Mouse (Mus musculus): ENCODE results near the gene Acot2. TPM values are rescaled to one million over a fixed set of nuclear protein-coding genes. Genes with fewer than 3 reads are reported as not detected.
"Not testable (repeated sequence)": the region's sequence is repeated elsewhere in the genome, so short reads cannot be mapped to it uniquely, and the experiment has no call there.

Gene Acot2
- total RNA-seq, 2 experiments from 2014 or later, result 12.6 to 13.9 TPM

GRCm38 (mm10) chr12:84038241-84038640, 50.6 kb downstream of the Acot2 start, which contains the start of gene Acot4:
Gene Acot4, plus strand, starts transcription at chr12:84038379.
- not testable (repeated sequence) for DNase-seq

GRCm38 (mm10) chr12:84038691-84039111, 51.0 kb downstream of the Acot2 start, which contains the start of gene Gm49366:
Gene Gm49366, plus strand, starts transcription at chr12:84038935.
- DNase-seq, result not testable (repeated sequence)

GRCm38 (mm10) chr12:84042248-84042647, 54.6 kb downstream of the Acot2 start:
- no peak for DNase-seq

Other genes starting within 250 kb of the Acot2 start
- gene Papln, start 224.2 kb upstream of the Acot2 start, total RNA-seq (2021), result 1 to 10 TPM; 1.7 to 2.1 TPM
- gene Numb, start 65.9 kb upstream of the Acot2 start, total RNA-seq (2021), result 10 to 100 TPM; 14.3 to 14.9 TPM
- 1 to 10 TPM; 2.3 to 2.9 TPM for gene Riox1, start 37.3 kb upstream of the Acot2 start, total RNA-seq (2021)
- not detected for gene Heatr4, start 3.0 kb upstream of the Acot2 start, total RNA-seq (2021)
- 1 to 10 TPM in 1 of 2 experiments, under 1 TPM in 1; 0.83 to 4.1 TPM for gene Acot1, start 21.6 kb downstream of the Acot2 start, total RNA-seq (2021)
- under 1 TPM; 0.05 to 0.43 TPM for gene Acot4, start 50.5 kb downstream of the Acot2 start, total RNA-seq (2021)
- not detected for gene Gm49366, start 51.1 kb downstream of the Acot2 start, total RNA-seq (2021)
- gene Acot3, start 64.3 kb downstream of the Acot2 start, total RNA-seq (2021), result not detected
- gene Acot5, start 81.5 kb downstream of the Acot2 start, total RNA-seq (2021), result not detected
- gene Acot6, start 112.8 kb downstream of the Acot2 start, total RNA-seq (2021), result 1 to 10 TPM; 1.5 to 1.6 TPM
- 1 to 10 TPM; 6.9 to 7.2 TPM for gene Dnal1, start 126.5 kb downstream of the Acot2 start, total RNA-seq (2021)
- gene Pnma1, start 160.6 kb downstream of the Acot2 start, total RNA-seq (2021), result under 1 TPM; 0.10 to 0.24 TPM
- gene Elmsan1, start 231.0 kb downstream of the Acot2 start, total RNA-seq (2021), result 1 to 10 TPM; 8.0 to 9.9 TPM

Measured in gastrocnemius, postnatal 25 days (tissue).